8 mouse cellular contexts compared by ENCODE assay signal in the genomic region with DNA sequence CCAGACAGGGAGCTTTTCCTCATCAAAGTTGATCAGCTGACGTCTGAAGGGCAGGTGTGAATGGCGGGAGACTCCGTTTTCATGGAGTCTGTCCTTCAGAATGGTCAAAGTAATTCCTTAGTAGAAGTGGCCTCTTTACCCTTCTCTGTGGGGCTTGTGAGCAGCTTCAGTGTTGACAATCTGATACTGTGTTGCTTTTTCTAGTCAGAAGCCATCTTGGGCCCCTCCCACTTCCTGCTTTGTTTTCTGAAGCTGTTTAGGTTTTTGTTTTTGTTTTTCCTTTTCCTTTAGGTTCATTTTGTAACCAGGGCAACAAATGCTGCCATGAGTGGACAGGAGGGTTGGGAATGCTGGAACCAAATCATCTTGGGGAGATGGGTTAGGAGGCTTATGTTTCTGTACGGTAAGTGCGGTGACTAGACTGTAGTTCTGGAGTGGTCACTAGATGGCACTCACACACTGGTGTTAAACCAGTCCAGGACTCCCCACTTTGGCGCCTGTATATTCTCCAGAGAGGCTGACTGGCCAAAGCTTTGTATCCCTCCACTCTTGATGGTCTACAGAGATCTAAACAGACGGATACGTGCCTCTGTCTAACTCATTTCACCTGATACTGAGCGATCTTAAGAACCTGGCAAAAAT. TPM values are rescaled to one million over a fixed set of nuclear protein-coding genes. Genes with fewer than 3 reads are reported as not detected.
A peak's percentile ranks its signal among the peaks of the same experiment; 100 is the strongest.
DNase-seq lines count a peak whose midpoint lies in the region; ATAC-seq and TF ChIP-seq lines count a peak whose summit lies in the region.

No protein-coding gene starts in this region.

- WGBS in forebrain, embryonic 12.5 days = 23% methylated on average over 9 of the region's 9 CpGs
- 19% methylated on average over 9 of the region's 9 CpGs for WGBS in liver, embryonic 15.5 days (ENCODE audit: insufficient replicate concordance)
- WGBS in neural tube, embryonic 12.5 days = 22% methylated on average over 9 of the region's 9 CpGs

- H3K36me3 ChIP-seq in E14TG2a.4 (ENCODE audit: insufficient read depth, low read length) = no peaks in the 10 kb centered on the region; the same call in 1 of the 2 replicates
- H3K36me3 ChIP-seq in forebrain, embryonic 12.5 days (replicated peaks) = no peaks in the 10 kb centered on the region
- H3K36me3 ChIP-seq in liver, embryonic 15.5 days (replicated peaks) = no peaks in the 10 kb centered on the region
- H3K36me3 ChIP-seq in neural tube, embryonic 12.5 days = no peaks in the 10 kb centered on the region

- H3K4me3 ChIP-seq in E14TG2a.4 (replicated peaks; ENCODE audit: low read length) = 0 out of 2 replicates have a peak overlapping the region, but pooled peaks have one; percentile 10
- H3K4me3 ChIP-seq in forebrain, embryonic 12.5 days (replicated peaks) = no peak overlapping the region
- H3K4me3 ChIP-seq in liver, embryonic 15.5 days (replicated peaks) = peak overlapping the region; percentile 24; the same call in 1 of the 2 replicates
- H3K4me3 ChIP-seq in neural tube, embryonic 12.5 days = no peak overlapping the region

- peak; percentile 55 for DNase-seq in c-Kit-positive CD71-positive TER-119-positive erythroid progenitor cells, embryonic 14.5 days (ENCODE audit: low spot score)
- DNase-seq in heart, postnatal 10 days = peak; percentile 82 to 89
- peak; percentile 81 to 86 for DNase-seq in kidney, postnatal 4 days
- peak; percentile 62 for DNase-seq in telencephalon, adult 2 months (ENCODE audit: low read depth, low spot score)

- peak; percentile 51; the same call in 1 of the 2 replicates for TF ChIP-seq CTCF in E14TG2a.4 (conservative IDR thresholded peaks at IDR 0.05; ENCODE audit: low read length)

- no peak overlapping the region for H3K27ac ChIP-seq in forebrain, embryonic 12.5 days
- H3K27ac ChIP-seq in liver, embryonic 15.5 days (replicated peaks) = no peak overlapping the region
- no peak overlapping the region for H3K27ac ChIP-seq in neural tube, embryonic 12.5 days

- no peaks in the 10 kb centered on the region for H3K27me3 ChIP-seq in E14TG2a.4 (ENCODE audit: insufficient read depth, low read length)
- H3K27me3 ChIP-seq in forebrain, embryonic 12.5 days = peaks cover 41% of the 10 kb centered on the region
- H3K27me3 ChIP-seq in liver, embryonic 15.5 days = peaks cover 20% of the 10 kb centered on the region
- H3K27me3 ChIP-seq in neural tube, embryonic 12.5 days (replicated peaks) = peaks cover 24% of the 10 kb centered on the region

- peak; percentile 84 for ATAC-seq in forebrain, embryonic 12.5 days (ENCODE audit: low FRiP score)
- ATAC-seq in liver, embryonic 15.5 days (ENCODE audit: insufficient read depth) = peak; percentile 60
- ATAC-seq in neural tube, embryonic 12.5 days (ENCODE audit: low FRiP score, low read depth) = peak; percentile 78

- H3K4me2 ChIP-seq in forebrain, embryonic 12.5 days = 0 out of 2 replicates have a peak overlapping the region, but pooled peaks have one; percentile 1
- peak overlapping the region; percentile 40 for H3K4me2 ChIP-seq in liver, embryonic 15.5 days
- H3K4me2 ChIP-seq in neural tube, embryonic 12.5 days (replicated peaks) = 0 out of 2 replicates have a peak overlapping the region, but pooled peaks have one; percentile 33

- no peak overlapping the region for H3K9ac ChIP-seq in forebrain, embryonic 12.5 days
- no peak overlapping the region for H3K9ac ChIP-seq in liver, embryonic 15.5 days
- no peak overlapping the region for H3K9ac ChIP-seq in neural tube, embryonic 12.5 days

- peaks cover 58% of the 10 kb centered on the region for H3K4me1 ChIP-seq in E14TG2a.4 (replicated peaks; ENCODE audit: low read depth, low read length)
- peaks cover 36% of the 10 kb centered on the region for H3K4me1 ChIP-seq in forebrain, embryonic 12.5 days
- H3K4me1 ChIP-seq in liver, embryonic 15.5 days (replicated peaks) = peaks cover 9% of the 10 kb centered on the region; the same call in 1 of the 2 replicates
- H3K4me1 ChIP-seq in neural tube, embryonic 12.5 days = peaks cover 22% of the 10 kb centered on the region

- peaks cover 5% of the 10 kb centered on the region for H3K9me3 ChIP-seq in E14TG2a.4 (ENCODE audit: low read length)
- 0 out of 2 replicates have a peak, but pooled peaks cover 4% of the 10 kb centered on the region for H3K9me3 ChIP-seq in forebrain, embryonic 12.5 days
- H3K9me3 ChIP-seq in liver, embryonic 15.5 days (replicated peaks) = no peaks in the 10 kb centered on the region
- no peaks in the 10 kb centered on the region for H3K9me3 ChIP-seq in neural tube, embryonic 12.5 days

- intact Hi-C loops in heart, postnatal 10 days (cut with DNase I) = loop anchor here (1.0 to 10.0 kb wide), 4 partner anchors 251 to 1091 kb away; a partner anchor contains a TSS

RNA-seq across cellular contexts. Expression of a gene that starts 42.1 kb away (rescaled TPM):
- 22.8 and 24.7 TPM in 2 replicates for polyA plus RNA-seq in forebrain, embryonic 12.5 days (2016; fragmentation: Nextera tagmentation; extraction: Ambion mirVana)
- 100 to 1,000 TPM; 103 TPM for total RNA-seq in heart, postnatal 10 days (2021)
- polyA plus RNA-seq in liver, embryonic 15.5 days (2015; fragmentation: Nextera tagmentation; extraction: Ambion mirVana) = 23.3 and 23.6 TPM in 2 replicates
- 10.5 and 12.6 TPM in 2 replicates for polyA plus RNA-seq in neural tube, embryonic 12.5 days (2016; fragmentation: Nextera tagmentation; extraction: Ambion mirVana)

Comparison
In these comparisons a context has a peak if more than half of its experiments do, and no peak if none do; other contexts are left out.
1. H3K4me3 ChIP-seq: peak in E14TG2a.4 (single experiment) and liver, embryonic 15.5 days (single experiment); none in forebrain, embryonic 12.5 days (single experiment) and neural tube, embryonic 12.5 days (single experiment).
2. Peak in every context shown above with its lines, with median percentiles within 50 percentile points of each other: DNase-seq, ATAC-seq and H3K4me2 ChIP-seq.